Mouse (Mus musculus) cerebellum, adult 2 months (tissue): ENCODE results near the gene Atp6ap1. TPM values are rescaled to one million over a fixed set of nuclear protein-coding genes. Genes with fewer than 3 reads are reported as not detected.
A peak's percentile ranks its signal among the peaks of the same experiment; 100 is the strongest.

Source experiments
- DNase-seq, 2 experiments: peaks; one replicate each; pipeline ENCODE4 v3.0.0; 2021
- H3K27ac ChIP-seq: fragments of 200-500 bp; 2 replicates; pipeline ENCODE4 v1.5.1; 2012; ENCODE audit warnings: low read length, control low read depth, inconsistent platforms; ENCODE audit not compliant: insufficient read depth
- H3K27me3 ChIP-seq: fragments of 200-500 bp; 2 replicates; pipeline ENCODE4 v1.6.1; 2012; ENCODE audit warnings: inconsistent platforms, mild to moderate bottlenecking, low read length, moderate library complexity; ENCODE audit not compliant: control insufficient read depth, insufficient read depth
- H3K4me1 ChIP-seq: fragments of 200-500 bp; 2 replicates; pipeline ENCODE4 v1.6.1; 2011; ENCODE audit warnings: low read length; ENCODE audit not compliant: control insufficient read depth, insufficient read depth
- H3K4me3 ChIP-seq: fragments of 200-500 bp; replicated peaks from 2 replicates; pipeline ENCODE3; 2011; ENCODE audit warnings: mild to moderate bottlenecking, low read depth, low read length, control low read depth; ENCODE audit not compliant: insufficient read depth
- CTCF ChIP-seq: fragments of 200-500 bp; IDR thresholded peaks from 2 replicates; pipeline ENCODE4 v1.5.1; 2011; ENCODE audit warnings: low read depth, mild to moderate bottlenecking, control low read depth, low read length, moderate library complexity, borderline replicate concordance; ENCODE audit not compliant: insufficient read depth
- POLR2A ChIP-seq: fragments of 200-500 bp; IDR thresholded peaks from 2 replicates; pipeline ENCODE4 v1.6.1; 2011; ENCODE audit warnings: low read length, control low read depth, borderline replicate concordance; ENCODE audit not compliant: insufficient read depth
- WGBS: fragments of 180-500 bp; shearing (Covaris S2); methylation state at CpG from one replicate; pipeline ENCODE4 v1.1.7; 2018; 5-methylcytosine and 5-hydroxymethylcytosine counted together
- polyA plus RNA-seq: library from polyadenylated mRNA; depleted of rRNA; stranded (reverse); fragments of >200 nt; gene quantifications from 2 replicates; pipeline ENCODE4 v1.2.3, GENCODE M21; 2012

The Atp6ap1 gene
- polyA plus RNA-seq, 1 experiment: 506 TPM

GRCm38 (mm10) chrX:74282395-74283091 lies 14.4 kb upstream of the Atp6ap1 start:
- WGBS: 11% methylated on average over 39 of the region's 39 CpGs
- peak overlapping the region; percentile 75 for H3K4me3 ChIP-seq
- 0 out of 2 replicates have a peak, but pooled peaks cover 3% of the 10 kb centered on the region for H3K4me1 ChIP-seq
- H3K27me3 ChIP-seq: no peaks in the 10 kb centered on the region
- TF ChIP-seq POLR2A: peak; percentile 79; the same call in 1 of the 2 replicates
- no peak for TF ChIP-seq CTCF
- DNase-seq: peak; percentile 86 to 89
- H3K27ac ChIP-seq: peak overlapping the region; percentile 61; the same call in 1 of the 2 replicates

GRCm38 (mm10) chrX:74283092-74283437 lies 13.8 kb upstream of the Atp6ap1 start:
- TF ChIP-seq POLR2A (no peak), CTCF (no peak)
- no peak for DNase-seq
- 3% methylated on average over 5 of the region's 5 CpGs for WGBS
- H3K27me3 ChIP-seq: no peaks in the 10 kb centered on the region
- H3K4me3 ChIP-seq: peak overlapping the region; percentile 75
- 0 out of 2 replicates have a peak, but pooled peaks cover 3% of the 10 kb centered on the region for H3K4me1 ChIP-seq
- H3K27ac ChIP-seq: peak overlapping the region; percentile 4; the same call in 1 of the 2 replicates

GRCm38 (mm10) chrX:74293431-74293830 lies 3.5 kb upstream of the Atp6ap1 start:
- H3K4me1 ChIP-seq: peaks cover 2% of the 10 kb centered on the region; the same call in 1 of the 2 replicates
- no peak for TF ChIP-seq POLR2A
- no peak for TF ChIP-seq CTCF
- H3K27me3 ChIP-seq: no peaks in the 10 kb centered on the region
- WGBS: 77% methylated on average over 4 of the region's 4 CpGs
- no peak overlapping the region for H3K27ac ChIP-seq
- no peak overlapping the region for H3K4me3 ChIP-seq
- DNase-seq: no peak

- Histone ChIP-seq H3K4me3 (no peak overlapping the region), H3K27me3 (no peaks in the 10 kb centered on the region), H3K4me1 (peaks cover 3% of the 10 kb centered on the region; the same call in 1 of the 2 replicates), H3K27ac (no peak overlapping the region)
- 85% methylated on average over 1 of the region's 1 CpGs for WGBS
- TF ChIP-seq CTCF (no peak), POLR2A (no peak)
- DNase-seq: no peak
Measured at GRCm38 (mm10) chrX:74298348-74298747, 1.5 kb downstream of the Atp6ap1 start.

GRCm38 (mm10) chrX:74299721-74300120 lies 2.8 kb downstream of the Atp6ap1 start:
- Histone ChIP-seq H3K27ac (no peak overlapping the region), H3K27me3 (no peaks in the 10 kb centered on the region), H3K4me3 (no peak overlapping the region), H3K4me1 (peaks cover 3% of the 10 kb centered on the region; the same call in 1 of the 2 replicates)
- 87% methylated on average over 3 of the region's 3 CpGs for WGBS
- no peak for TF ChIP-seq POLR2A
- no peak for TF ChIP-seq CTCF
- no peak for DNase-seq

GRCm38 (mm10) chrX:74304867-74305700 lies 8.2 kb downstream of the Atp6ap1 start, which contains the start of gene Gdi1:
Gene Gdi1 (plus strand): TSS chrX:74304998.
- WGBS: 11% methylated on average over 41 of the region's 41 CpGs
- H3K4me1 ChIP-seq: peaks cover 4% of the 10 kb centered on the region

GRCm38 (mm10) chrX:74312540-74313464 lies 15.9 kb downstream of the Atp6ap1 start, which contains the start of gene Fam50a:
Gene Fam50a (plus strand): TSS chrX:74313033.
- Histone ChIP-seq H3K27me3 (no peaks in the 10 kb centered on the region), H3K4me1 (peaks cover 4% of the 10 kb centered on the region), H3K27ac (peak within 1 kb of the TSS; percentile 83), H3K4me3 (peak within 1 kb of the TSS; percentile 81)
- 4% methylated on average over 59 of the region's 59 CpGs for WGBS
- peak; percentile 86 to 91 for DNase-seq
- TF ChIP-seq CTCF (no peak), POLR2A (peak; percentile 54; the same call in 1 of the 2 replicates)

More at GRCm38 (mm10) chrX:74304867-74305700, 8.2 kb downstream of the Atp6ap1 start, which contains the start of gene Gdi1:
- TF ChIP-seq CTCF (no peak), POLR2A (peak; percentile 90)
- Histone ChIP-seq H3K4me3 (peak within 1 kb of the TSS; percentile 92), H3K27me3 (no peaks in the 10 kb centered on the region), H3K27ac (peak within 1 kb of the TSS; percentile 94)
- DNase-seq: peak; percentile 74 to 85
